Mouse (Mus musculus) ZHBTc4 (cell line): ENCODE measurements around the gene Rora.

Experiments used
- DNase-seq: peaks from one replicate; pipeline ENCODE4 v3.0.0-alpha.2; 2011; ENCODE audit warnings: low read depth, low spot score

Gene Rora

DNA sequence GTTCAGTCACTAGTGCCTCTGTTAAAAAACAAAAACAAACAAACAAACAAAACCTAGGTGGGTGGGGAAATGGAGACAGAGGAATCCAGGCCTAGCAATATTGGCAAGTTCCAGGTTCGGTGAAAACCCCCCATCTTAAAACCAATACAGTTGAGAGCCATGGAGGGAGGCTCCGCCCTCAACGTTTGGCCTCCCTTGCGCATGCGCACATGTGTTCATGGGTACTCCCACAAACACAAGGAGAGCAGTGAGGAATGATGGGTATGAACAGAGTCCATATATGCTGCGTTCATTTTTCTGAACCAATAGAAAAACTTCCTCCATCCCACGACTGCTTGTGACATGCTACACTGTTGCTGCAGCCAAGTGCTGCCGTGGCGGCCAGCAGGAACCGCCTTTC is 690.3 kb downstream of the Rora start:
- no peak for DNase-seq

DNA sequence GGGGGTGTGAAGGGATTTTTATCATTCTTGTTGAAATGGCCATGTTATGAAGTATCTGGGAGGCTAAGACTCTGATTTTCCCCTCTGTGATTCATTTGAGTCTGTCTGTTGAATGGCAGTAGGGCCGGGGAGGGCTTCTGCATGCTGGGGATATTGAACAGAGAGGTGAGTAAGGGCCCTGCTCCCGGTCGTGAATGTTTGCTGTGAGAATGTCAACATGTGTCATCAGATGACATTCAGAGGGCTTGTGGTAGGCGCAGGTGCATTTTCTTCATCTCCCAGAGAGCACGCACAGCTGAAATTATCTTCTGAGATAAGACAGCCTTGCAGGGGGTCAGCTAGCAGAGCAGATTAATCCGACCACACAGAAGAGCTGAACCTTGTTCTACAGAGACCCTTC is 692.0 kb downstream of the Rora start:
- no peak for DNase-seq

DNA sequence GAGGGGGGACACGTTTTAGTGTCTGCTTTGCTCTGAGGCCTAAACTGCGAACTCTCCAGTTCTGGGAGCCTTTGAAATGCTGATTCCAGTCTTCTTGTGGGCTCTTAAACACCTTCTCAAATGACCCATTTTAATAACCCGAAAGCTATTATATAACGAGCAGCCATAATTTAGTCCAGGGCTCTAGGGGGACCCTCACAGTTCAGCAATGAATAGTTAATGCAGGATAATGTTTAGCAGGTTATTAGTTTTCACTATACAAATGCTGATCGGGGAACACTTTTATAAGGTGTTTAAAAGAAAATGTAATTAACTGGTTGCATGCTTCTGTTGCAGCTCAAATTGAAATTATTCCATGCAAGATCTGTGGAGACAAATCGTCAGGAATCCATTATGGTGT is 694.2 kb downstream of the Rora start:
- no peak for DNase-seq

DNA sequence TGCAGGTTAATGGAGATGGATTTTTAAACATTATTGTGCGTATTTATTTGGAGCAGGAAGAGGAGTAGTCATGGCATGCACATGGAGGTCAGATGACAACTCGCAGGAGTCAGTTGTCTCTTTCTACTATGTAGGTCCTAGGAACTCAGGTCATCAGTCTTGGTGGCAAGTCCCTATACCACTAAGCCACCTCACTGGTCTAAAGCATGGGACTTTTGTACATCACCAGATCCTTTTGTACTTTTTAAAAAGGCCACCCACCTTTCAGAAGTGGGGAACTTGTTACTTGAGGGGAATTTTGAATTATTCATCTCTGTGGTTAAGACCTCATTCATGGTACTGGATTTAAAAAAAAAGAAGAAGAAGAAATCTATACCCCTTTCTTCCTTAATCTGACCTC is 696.0 kb downstream of the Rora start:
- no peak for DNase-seq

DNA sequence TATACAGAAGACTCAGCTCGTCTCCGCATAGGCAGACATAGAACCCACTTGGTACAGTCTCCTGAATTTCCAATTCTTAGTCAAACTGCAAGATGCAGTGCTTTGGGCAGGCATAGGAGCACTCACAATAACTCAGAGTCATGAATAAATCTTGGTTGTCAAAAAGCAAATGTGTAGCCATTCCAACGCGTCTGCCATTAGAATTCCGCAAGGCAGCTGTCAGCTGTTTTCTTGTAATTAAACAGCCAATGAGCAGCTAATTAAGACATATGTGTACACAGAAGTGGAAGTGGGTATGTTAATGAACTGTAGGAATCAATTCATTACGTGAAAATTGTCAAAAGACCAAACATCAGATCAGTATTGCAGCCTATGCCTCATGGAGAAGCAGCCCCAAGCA is 700.6 kb downstream of the Rora start:
- no peak for DNase-seq

DNA sequence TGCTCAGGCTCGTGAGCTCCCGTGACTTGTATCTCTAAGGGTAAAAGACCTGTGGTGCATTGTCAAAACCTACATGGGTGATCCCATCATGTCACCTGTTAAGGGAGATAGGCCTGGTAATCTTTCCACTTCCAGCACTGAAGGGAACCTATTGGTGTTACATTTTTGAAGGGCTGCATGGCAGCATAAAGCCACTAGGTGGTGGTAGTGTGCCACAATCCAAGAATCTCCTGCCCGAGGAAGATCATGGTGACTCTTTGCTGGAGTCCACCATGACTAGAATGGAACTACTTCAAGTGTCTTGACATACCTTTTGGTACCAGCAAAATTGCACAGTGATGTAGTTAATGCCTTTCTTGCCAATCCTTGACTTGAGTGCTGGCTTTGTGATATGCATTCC is 704.2 kb downstream of the Rora start:
- DNase-seq = peak; percentile 68

DNA sequence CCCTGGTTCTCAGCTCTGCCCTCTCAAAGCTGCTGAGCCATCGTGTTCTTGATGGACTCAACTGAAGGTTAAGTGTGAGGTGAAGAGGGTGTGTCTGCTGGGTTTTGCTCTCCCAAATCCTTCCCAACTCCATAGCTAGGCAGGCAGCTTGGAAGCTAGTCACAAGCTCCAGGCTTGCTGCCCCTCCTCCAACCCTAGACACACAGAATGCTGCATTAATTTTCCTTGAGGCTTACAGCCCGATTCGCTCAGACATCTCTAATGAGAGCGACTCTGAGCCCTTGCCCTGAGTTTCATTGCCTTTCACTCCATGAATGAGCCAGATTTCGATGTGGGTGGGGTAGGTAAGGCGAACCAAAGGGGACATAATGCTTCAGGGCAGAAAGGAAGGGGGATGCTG is 705.2 kb downstream of the Rora start:
- no peak for DNase-seq

DNA sequence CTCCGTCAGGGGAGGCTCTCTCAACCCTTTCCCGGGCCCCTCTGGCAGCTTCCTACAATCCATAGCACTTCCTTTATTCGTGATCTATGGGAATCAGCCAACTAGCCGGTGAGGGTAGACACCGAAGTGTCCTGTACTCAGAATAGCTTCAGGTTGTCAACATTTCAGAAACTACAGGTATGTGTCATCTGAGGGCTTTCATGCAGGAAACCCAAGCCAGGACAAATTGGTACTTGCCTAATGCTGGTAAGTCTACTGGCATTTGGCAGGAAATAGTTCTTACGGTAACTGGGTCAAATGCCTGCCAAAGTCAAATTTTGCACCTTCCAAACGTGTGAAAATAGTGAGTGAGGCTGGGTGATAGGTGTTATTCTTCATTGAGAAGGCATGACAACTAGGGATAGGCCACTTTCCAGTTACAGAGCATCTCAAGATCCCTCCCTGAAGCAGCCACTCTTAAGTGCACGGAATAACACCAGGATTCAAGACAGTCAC is 708.4 kb downstream of the Rora start:
- DNase-seq = no peak

DNA sequence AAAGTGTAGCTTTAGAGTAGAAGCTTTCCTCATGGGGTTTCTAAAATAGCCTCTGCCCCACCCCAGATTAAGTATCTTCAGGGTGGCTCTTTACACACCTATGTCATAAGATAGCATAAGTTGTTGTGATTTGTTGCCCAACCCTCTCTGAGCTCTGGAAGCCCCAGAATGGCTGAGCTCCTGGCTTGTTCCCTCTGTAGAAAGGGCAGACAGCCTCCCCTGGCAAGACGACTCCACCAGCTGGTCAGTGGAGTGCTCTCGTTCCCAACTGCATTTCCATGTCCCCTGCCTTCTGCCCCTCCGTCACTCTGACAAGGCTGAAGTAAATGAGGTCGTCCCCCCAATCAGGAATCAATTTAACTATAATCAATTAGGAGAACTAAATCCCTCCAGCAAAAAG is 709.2 kb downstream of the Rora start:
- DNase-seq = no peak

DNA sequence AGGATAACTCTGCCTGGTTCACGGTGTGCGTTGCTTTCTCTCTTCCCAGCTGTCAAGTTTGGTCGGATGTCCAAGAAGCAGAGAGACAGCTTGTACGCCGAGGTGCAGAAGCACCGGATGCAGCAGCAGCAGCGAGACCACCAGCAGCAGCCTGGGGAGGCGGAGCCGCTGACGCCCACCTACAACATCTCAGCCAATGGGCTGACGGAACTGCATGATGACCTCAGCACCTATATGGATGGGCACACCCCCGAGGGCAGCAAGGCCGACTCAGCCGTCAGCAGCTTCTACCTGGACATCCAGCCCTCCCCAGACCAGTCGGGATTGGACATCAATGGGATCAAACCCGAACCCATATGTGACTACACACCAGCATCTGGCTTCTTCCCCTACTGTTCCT is 710.5 kb downstream of the Rora start:
- DNase-seq = no peak

DNA sequence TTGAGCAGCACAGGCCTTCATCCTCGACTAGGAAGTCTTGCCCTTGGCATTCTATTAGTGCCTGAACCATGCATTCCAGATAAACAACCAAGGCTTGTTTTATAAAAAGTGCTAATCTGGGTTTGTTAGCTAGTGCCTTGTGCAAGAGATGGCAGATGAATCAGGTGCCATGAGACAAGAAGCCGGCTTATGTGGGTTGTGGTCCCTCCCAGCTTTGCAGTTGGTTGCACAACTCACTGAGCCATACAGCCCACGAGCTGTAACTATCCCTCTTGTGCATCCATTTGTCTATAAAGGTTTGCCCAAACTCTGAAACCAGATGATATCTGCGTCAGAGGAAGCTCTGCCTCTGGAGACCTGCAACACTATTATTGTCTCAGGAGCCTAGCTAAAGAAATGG is 713.5 kb downstream of the Rora start:
- DNase-seq = no peak

DNA sequence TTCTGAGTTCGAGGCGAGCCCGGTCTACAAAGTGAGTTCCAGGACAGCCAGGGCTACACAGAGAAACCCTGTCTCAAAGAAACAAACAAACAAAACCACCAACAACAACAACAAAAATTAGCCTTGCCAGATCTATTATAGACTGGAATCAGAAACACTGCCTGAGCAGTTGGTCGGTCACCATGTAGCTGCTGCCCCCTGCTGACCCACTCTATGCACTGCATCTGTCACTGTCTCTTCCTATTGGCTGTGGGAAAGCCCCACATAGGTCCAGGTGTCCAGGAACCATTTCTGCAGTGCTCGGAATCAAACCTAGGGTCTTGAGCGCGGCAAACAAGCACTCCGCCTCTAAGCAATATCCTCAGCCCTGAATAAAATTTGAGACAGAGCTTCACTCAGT is 714.5 kb downstream of the Rora start:
- DNase-seq = peak; percentile 79

DNA sequence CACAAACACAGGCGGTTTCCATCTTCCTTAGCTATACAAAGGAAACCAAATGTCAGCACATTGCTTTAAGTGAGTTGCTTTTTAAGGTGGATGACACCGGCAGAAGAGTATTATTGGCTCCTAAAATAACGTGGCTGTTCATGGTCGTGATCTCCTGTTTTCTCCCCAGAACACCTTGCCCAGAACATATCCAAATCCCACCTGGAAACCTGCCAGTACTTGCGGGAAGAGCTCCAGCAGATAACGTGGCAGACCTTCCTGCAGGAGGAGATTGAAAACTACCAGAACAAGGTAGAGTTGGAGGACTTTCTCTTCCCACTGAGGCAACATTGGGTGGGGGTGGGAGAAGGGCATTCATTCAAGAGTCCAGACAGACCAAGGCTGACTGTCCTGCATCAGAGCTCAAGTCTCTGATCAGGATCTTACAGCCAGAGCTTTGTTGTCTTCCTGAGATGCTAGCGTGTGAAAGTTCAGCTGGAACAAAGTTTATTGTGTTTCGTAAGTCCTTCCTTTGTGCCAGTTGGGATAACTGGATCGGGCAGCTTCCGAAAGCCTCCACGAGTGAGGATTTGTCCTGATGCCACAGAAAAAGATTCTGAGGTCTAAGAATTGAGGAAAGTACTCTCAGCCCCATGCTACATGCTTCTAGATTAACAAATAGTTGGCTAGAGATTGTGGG is 717.6 kb downstream of the Rora start:
- DNase-seq = no peak

DNA sequence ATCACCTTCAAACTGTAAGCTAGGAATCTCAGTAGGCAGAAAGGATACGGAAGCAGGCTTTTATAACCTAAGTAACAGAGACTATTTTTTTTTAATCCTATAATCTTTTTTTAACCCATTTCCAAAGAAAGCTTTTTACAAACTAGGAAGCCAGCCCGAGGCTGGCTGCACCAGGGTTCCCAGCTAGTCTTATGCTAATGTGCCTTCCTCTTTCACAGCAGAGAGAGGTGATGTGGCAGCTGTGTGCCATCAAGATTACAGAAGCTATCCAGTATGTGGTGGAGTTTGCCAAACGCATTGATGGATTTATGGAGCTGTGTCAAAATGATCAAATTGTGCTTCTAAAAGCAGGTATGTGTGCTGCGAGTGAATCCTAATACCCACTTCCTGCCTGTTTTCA is 719.3 kb downstream of the Rora start:
- no peak for DNase-seq

DNA sequence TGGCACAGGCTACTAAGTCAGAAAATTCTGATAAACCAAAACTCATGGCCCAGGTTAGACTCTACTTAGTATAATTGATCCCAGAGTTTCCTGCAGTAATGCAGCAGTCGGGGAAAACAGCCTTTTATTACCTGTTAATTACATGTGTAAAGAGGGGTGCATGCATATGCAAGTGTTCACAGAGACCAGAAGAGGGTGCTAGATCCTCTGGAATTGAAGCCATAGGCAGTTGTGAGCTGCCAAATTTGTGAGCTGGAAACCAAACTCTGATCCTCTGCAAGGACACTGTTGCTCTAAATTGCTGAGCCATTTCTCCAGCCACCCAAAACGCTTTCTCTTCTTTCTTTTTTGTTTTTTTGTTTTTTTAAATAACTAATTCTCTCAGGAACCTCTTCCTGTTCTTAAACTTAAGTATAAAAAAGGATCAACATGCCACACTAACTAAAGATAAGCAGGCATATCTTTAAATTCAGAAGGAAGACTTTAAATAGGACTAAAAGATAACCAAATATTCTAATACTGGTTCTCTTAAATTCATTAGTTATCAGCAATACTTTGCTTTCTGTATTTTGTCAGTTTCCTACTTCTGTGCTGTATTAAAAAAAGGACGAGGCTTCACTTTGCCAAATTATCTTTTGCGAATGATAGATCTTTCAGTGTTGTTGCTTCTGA is 723.5 kb downstream of the Rora start:
- no peak for DNase-seq

DNA sequence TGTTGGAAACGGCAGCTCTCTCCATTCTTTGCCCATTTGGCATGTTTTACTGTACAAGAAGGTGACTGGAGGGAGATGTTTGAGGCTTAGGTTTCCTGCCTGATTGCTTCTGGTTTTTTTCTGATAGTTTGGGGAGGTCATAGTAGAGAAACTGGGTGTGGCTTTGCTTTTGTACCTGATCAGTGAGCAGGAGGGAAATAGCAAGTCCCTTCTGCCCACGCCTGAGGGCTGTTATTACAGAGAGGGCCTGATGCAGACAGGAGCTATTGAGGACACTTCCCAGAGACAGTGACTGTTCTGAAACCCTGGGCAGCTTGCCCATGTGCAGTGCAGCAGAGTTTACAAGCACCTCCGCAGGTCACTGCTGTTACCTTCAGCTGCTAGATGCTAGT is 724.1 kb downstream of the Rora start:
- no peak for DNase-seq

DNA sequence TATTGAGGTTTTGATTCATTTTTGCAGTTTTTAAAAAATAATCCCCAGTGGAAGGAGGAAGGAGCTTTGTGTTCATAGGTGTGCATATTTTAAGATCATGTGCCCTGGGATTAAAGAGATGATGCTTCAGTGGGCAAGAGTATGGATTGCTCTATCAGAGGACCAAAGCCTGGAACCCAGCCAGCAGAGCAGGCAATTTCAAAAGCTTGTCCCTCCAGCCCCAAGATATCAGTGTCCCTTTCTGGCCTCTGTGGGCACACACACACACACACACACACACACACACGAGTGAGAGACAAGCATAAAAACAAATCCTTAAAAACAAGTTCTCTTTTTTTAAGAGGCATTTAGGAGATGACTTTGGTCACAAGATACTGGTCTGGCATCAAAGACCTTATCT is 727.0 kb downstream of the Rora start:
- no peak for DNase-seq

DNA sequence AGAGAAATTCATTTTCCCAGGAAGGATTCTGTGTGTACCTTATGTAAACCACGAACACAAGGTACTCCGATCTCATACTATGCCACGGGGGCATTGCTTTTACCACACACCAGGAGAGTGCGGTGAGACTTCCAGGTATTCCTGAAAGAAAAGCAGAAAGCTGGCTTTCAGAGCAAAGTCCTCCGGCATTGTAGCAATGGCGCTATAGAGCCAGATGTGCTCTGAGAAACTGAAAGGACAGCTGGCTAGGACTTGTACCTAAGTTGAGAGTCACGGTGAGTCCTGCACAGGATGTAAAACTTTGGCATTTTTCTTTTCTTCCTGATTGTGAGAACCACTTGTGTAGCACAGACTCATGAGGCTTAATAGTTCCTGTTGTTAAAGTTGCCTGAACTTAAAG is 728.2 kb downstream of the Rora start:
- no peak for DNase-seq

DNA sequence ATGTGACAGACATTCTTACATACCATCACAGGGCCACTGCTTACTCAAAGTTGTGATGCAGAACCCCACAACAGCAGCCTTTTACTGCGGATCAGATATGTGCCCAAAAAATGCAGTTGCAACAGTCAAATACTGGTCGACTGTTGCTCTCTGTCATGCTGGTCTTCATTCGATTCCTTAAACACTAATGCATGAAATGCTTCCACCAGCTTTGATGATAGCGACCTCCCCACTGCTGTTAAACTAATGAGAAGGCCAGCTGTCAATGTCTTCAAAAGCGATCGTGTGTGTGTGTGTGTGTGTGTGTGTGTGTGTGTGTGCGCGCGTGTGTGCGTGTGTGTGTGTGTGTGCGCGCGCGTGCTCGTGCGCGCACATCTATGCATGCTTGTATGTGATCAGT is 730.9 kb downstream of the Rora start:
- DNase-seq = no peak

DNA sequence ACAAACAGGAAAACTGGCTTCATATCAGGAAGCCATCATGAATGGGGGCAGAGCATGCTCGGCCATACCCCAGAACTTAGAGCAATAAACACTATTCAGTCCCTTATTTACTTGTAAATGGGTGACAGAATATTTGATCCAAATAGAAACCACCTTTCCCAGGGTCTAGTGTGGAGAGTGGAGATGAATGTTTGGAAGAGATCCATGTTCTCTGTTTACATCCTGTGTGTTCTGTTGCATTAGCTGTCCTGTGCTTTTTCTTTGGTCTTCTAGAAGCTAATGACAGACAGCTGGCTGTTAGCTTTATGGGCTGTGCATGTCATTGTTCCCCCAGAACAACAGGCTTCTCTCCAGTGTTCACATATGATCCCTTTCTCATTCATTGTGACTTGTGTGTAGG is 731.3 kb downstream of the Rora start:
- no peak for DNase-seq

DNA sequence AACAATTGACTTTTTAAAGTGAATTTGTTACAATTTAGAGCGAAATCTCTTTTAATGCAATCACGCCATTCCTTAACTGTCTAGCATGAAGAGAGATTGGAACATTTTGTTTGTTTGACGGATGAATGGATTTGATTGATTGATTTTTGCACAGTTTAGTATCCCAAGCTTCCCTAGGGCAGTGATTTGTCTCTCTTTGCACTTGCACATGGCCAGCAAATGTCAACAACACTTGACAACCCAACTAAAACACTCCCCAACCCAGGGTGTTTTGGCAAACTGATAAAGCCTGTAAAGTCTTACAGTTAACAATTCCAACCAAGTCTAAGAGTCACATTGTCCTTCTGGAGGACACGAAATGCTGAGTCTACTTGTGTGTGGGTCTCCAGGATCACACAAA is 733.7 kb downstream of the Rora start:
- DNase-seq = no peak

DNA sequence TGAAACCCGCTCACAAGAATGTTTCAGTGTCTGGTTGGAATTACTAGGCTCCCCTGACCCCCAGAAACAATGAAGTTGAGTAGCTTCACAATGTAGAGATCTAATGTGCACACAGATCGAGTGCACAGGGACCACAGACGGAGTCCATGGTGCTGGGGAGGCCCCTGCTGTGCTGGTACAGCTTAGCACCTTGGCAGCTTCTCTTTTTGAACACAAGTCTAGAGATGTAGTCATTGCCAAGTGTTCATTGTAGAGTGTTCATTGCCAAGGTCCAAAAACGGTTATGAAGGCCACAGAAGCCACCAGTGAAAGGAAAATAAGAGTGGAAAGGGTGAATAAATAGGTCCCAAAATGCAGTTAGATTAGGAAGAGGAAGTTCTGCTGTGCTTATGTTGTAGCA is 737.0 kb downstream of the Rora start:
- DNase-seq = no peak

DNA sequence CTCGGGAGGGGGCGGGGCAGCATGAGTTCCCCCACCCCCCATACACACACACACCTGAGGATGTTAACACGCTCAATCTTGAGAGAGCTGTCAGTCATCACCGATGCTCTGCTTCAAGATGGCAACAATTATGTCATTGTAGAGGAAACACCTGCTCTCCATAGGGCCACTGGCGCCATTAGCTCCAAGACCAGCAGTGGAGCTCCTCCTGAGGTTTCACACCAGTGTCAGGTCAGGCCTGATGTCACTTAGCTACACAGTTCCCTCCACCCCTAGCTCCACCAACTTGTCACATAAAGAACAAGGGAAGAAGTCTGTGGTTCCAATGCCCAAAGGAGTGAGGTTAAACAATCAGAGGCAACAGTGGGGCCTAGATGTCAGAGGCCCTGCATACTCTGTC is 740.6 kb downstream of the Rora start:
- DNase-seq = no peak

DNA sequence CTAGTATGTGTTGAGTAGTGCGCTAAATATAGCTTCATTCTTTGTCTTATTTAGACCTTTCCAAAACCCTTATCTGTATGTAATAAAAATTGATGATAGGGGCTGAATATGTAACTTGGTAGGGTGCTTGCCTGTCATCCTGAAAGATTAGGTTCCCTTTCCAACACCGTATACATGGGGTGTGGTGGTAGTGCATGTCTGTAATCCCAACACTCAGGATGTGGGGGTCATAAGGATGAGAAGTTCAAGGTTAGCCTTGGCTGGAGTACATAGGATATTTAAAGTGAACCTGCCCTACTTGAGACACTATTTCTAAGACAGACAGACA is 743.8 kb downstream of the Rora start:
- no peak for DNase-seq
